Mouse (Mus musculus) hindbrain, embryonic 12.5 days (tissue): Measurements from ENCODE around the gene Six4. TPM values are rescaled to one million over a fixed set of nuclear protein-coding genes. Genes with fewer than 3 reads are reported as not detected.
"Not testable (repeated sequence)": the region's sequence is repeated elsewhere in the genome, so short reads cannot be mapped to it uniquely, and the experiment has no call there.

Source experiments
- ATAC-seq: fragments of 200-750 bp; cut with Nextera tagmentation; 2 replicates; pipeline ENCODE4 v1.8.0; 2017; ENCODE audit warnings: moderate TSS enrichment; ENCODE audit not compliant: low FRiP score
- H3K27ac ChIP-seq: fragments of 300-500 bp; sonication (generic); 2 replicates; pipeline ENCODE4 v1.5.1; 2016; ENCODE audit warnings: mild to moderate bottlenecking
- H3K27me3 ChIP-seq: fragments of 300-500 bp; sonication (generic); 2 replicates; pipeline ENCODE4 v1.6.1; 2016; ENCODE audit warnings: mild to moderate bottlenecking
- H3K36me3 ChIP-seq: fragments of 300-500 bp; sonication (generic); 2 replicates; pipeline ENCODE4 v1.6.1; 2016; ENCODE audit warnings: mild to moderate bottlenecking
- H3K4me1 ChIP-seq: fragments of 300-500 bp; sonication (generic); 2 replicates; pipeline ENCODE4 v1.6.1; 2016
- H3K4me2 ChIP-seq: fragments of 300-500 bp; sonication (generic); replicated peaks from 2 replicates; pipeline ENCODE4 v1.6.1; 2016; ENCODE audit warnings: mild to moderate bottlenecking
- H3K4me3 ChIP-seq: fragments of 300-500 bp; sonication (generic); 2 replicates; pipeline ENCODE4 v1.5.1; 2016; ENCODE audit warnings: mild to moderate bottlenecking
- H3K9ac ChIP-seq: fragments of 300-500 bp; sonication (generic); 2 replicates; pipeline ENCODE4 v1.6.1; 2016; ENCODE audit warnings: mild to moderate bottlenecking, moderate library complexity
- H3K9me3 ChIP-seq: fragments of 300-500 bp; sonication (generic); replicated peaks from 2 replicates; pipeline ENCODE4 v1.6.1; 2016; ENCODE audit warnings: mild to moderate bottlenecking
- WGBS: fragments of 180-500 bp; shearing (Covaris S2); methylation state at CpG from one replicate; pipeline ENCODE4 v1.1.7; 2016; 5-methylcytosine and 5-hydroxymethylcytosine counted together
- polyA plus RNA-seq: library from polyadenylated mRNA; unstranded; fragments of >200 nt; fragmentation: Nextera tagmentation; extraction: Ambion mirVana; gene quantifications from 2 replicates; pipeline ENCODE4 v1.2.1, GENCODE M21; 2016

Gene Six4
- polyA plus RNA-seq: 6.0 and 6.4 TPM in 2 replicates

DNA sequence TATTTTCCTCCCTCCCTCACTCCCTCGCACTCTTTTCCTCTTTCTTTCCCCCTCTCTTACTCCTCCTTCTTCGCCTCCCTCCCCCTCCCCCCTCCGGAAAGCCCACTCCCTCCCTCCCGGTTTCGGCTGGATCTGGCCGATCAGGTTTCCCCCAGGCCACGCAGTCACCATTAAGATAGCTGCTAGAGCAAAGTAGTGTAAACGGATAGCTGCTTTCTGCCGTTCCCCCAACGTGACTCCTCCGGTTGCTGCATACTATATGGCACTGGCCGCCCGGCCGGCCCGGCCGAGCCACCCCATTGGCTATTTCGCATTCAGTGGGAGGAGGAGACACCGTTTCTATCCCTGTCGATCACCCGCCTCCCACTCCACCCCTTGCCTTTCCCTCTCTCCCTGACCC is at the start of gene Six4:
TSS of gene Six4 (minus strand) at position 261 of the 400 bp plus-strand sequence.
- 1% methylated on average over 20 of the region's 20 CpGs for WGBS
- Histone ChIP-seq H3K4me2 (peak within 1 kb of the TSS; percentile 99), H3K4me1 (peaks cover 21% of the 10 kb centered on the region), H3K36me3 (0 out of 2 replicates have a peak, but pooled peaks cover 7% of the 10 kb centered on the region), H3K9me3 (no peaks in the 10 kb centered on the region), H3K27ac (peak within 1 kb of the TSS; percentile 87), H3K4me3 (peak within 1 kb of the TSS; percentile 75), H3K27me3 (peaks cover 19% of the 10 kb centered on the region), H3K9ac (peak within 1 kb of the TSS; percentile 77)
- ATAC-seq: peak; percentile 90

DNA sequence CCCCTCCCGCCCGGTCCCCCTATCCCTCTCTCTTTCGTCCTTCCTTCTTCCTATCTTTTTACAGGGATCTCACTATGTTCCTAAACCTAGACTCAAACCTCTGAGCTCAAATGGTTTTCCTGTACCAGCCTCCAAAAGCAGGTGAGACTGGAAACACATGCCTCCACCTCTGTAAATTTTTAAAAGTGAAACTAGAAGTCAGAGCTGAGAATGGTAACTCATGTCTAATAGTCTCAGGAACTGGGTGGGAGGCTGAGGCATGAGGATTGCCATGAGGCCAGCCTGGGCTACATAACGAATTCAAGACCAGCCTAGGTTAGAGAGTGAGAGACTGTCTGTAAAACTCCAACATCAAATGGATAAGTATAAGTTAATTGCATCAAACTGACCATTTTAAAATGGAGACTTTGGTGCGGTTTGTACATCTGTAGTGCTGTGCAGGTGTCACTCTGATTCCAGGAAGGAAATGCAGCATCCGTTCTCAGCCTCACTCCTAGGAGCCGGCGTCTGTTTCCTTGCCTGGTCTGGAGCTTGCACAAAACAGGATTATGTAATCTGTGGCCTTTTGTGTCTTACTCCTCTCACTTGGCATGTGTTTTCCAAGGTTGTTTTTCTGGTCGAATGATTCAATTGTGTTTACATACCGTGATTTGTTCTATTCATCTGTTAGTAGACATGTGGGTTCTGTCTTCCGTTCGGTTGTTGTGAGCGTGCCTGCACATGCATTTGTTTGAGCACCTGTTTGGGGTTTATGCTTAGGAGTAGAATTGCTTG is 49.3 kb upstream of the Six4 start:
- Histone ChIP-seq H3K4me3 (no peak overlapping the region), H3K9ac (no peak overlapping the region), H3K4me1 (no peaks in the 10 kb centered on the region), H3K9me3 (peaks cover 5% of the 10 kb centered on the region; the same call in 1 of the 2 replicates), H3K36me3 (no peaks in the 10 kb centered on the region), H3K4me2 (no peak overlapping the region), H3K27me3 (no peaks in the 10 kb centered on the region), H3K27ac (no peak overlapping the region)
- 74% methylated on average over 13 of the region's 13 CpGs for WGBS
- no peak for ATAC-seq

DNA sequence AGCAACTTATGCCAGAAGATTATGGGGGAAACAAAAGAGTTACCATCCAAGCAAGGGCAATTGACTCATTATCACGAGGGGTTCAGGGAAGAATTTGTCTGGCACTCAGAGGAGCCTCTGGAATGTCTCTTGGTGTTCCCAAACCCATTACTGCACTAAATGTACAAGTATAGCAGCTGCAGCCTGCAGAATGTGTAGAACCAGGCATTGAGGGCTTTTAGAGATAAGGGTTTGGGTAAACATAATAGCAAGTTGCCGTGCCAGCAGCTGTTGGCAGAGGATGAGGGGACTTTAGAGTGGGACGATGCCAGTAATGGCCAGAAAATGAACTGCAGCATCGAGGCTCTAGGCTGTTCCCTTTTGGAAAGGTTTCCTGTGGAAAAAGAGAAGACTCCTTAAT is 47.1 kb upstream of the Six4 start:
- no peaks in the 10 kb centered on the region for H3K4me1 ChIP-seq
- H3K9ac ChIP-seq: no peak overlapping the region
- 73% methylated on average over 4 of the region's 4 CpGs for WGBS
- H3K27me3 ChIP-seq: no peaks in the 10 kb centered on the region
- no peaks in the 10 kb centered on the region for H3K36me3 ChIP-seq
- ATAC-seq: no peak
- H3K4me3 ChIP-seq: no peak overlapping the region
- no peak overlapping the region for H3K27ac ChIP-seq
- H3K4me2 ChIP-seq: no peak overlapping the region
- H3K9me3 ChIP-seq: no peaks in the 10 kb centered on the region

DNA sequence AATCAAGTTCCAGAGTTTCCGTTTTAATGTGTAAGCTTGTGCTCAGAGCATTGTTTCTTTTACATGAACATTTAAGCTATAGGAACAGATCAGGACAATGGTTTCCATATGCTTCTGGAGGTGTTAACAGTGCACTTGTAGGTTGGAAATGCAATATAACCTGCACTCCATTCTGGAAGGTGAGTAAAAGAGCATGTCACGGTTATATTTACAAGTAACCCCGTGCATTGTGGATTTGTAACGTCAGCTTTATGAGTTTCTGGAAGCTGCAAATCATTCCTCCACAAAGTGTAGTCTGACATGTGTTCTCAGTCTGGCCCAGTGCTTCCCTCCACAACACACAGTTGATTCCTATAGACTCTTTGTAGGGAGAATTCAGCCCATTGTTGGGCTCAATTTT is 40.9 kb upstream of the Six4 start:
- no peak overlapping the region for H3K4me3 ChIP-seq
- H3K27ac ChIP-seq: no peak overlapping the region
- H3K4me2 ChIP-seq: no peak overlapping the region
- no peak overlapping the region for H3K9ac ChIP-seq
- no peaks in the 10 kb centered on the region for H3K4me1 ChIP-seq
- 96% methylated on average over 4 of the region's 4 CpGs for WGBS
- H3K9me3 ChIP-seq: no peaks in the 10 kb centered on the region
- H3K27me3 ChIP-seq: no peaks in the 10 kb centered on the region
- no peaks in the 10 kb centered on the region for H3K36me3 ChIP-seq
- no peak for ATAC-seq

DNA sequence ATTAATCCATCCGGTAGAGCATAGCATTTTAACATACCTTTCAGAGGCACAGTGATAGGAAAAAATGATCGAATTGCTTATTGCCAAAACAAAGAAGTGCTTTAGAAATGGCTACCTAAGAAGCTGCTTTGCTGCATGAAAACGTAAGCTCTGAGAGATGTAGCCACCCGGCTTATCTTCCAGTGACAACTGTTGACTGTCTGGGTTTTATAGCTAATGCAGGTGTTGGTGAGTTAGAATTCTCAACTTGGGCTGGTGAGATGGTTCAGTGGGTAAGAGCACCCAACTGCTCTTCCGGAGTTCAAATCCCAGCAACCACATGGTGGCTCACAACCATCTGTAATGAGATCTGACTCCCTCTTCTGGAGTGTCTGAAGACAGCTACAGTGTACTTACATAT is 37.8 kb upstream of the Six4 start:
- H3K36me3 ChIP-seq, H3K4me2 ChIP-seq, H3K27me3 ChIP-seq, H3K27ac ChIP-seq, H3K4me3 ChIP-seq, ATAC-seq, H3K9me3 ChIP-seq, H3K9ac ChIP-seq, H3K4me1 ChIP-seq: not testable (repeated sequence)
- WGBS: 88% methylated on average over 5 of the region's 5 CpGs

DNA sequence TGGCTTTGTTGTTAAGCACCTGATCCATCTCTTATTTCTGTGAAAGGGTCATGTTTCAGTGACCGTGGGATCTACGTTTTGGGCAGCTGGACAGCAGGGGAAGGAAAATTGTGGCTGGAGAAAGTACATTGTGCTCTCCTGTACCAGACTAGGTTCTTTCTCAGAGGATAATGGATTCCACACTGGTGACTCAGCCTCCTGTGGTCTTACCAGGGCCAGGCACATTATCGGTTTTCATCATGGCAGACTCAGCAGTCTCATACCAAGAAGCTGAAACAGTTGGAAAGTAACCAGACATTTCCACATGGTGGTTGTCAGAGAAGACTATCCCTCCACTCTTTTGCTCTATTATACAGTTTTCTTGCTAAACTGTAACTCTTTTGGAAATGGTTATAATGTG is 34.0 kb upstream of the Six4 start:
- ATAC-seq: no peak

DNA sequence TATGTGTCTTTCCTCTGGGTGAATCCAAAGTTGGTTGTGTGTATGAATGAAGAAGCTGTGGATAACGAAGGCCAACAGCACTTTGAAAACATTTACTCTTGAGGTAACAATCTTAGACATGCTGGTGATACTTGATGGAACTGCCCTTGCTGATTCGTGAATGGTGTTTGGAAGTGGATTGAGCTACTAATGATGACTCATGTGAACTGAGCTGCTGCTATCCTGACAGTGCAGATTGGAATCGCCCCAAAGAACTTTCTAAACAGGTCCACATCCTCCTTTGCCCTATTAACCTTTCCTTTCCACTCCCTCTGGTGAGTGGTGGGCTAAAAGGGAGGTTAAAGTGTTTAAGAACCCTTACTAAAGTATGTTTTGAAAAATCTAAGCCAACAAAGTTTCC is 27.5 kb upstream of the Six4 start:
- 93% methylated on average over 3 of the region's 3 CpGs for WGBS
- no peak for ATAC-seq
- no peak overlapping the region for H3K4me3 ChIP-seq

More for the DNA sequence above, 34.0 kb upstream of the Six4 start:
- 59% methylated on average over 3 of the region's 3 CpGs for WGBS
- H3K9ac ChIP-seq: no peak overlapping the region
- no peaks in the 10 kb centered on the region for H3K9me3 ChIP-seq
- H3K27me3 ChIP-seq: no peaks in the 10 kb centered on the region
- no peaks in the 10 kb centered on the region for H3K36me3 ChIP-seq
- no peaks in the 10 kb centered on the region for H3K4me1 ChIP-seq
- H3K4me2 ChIP-seq: no peak overlapping the region
- no peak overlapping the region for H3K27ac ChIP-seq
- H3K4me3 ChIP-seq: no peak overlapping the region

DNA sequence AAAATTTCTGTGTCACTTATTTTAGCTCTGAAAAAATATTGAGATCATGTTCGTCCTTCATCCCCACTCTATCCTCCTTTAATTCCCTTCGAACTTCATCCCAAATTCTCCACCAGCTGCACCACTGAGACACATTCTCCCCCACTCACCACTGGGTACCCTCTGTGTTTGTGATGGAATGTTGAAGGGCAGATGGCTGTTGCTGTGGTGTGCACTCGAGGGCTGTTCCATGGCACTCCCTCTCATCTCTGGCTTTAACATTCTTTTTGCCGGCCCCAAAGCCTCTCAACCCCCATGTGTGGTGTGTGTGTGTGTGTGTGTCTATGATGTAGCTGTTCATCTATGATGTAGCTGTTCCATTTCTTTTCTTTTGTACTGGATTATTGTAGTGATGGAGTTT is 12.0 kb upstream of the Six4 start:
- Histone ChIP-seq H3K4me2 (no peak overlapping the region), H3K9ac (no peak overlapping the region), H3K27ac (no peak overlapping the region), H3K9me3 (no peaks in the 10 kb centered on the region), H3K4me1 (peaks cover 6% of the 10 kb centered on the region; the same call in 1 of the 2 replicates), H3K27me3 (no peaks in the 10 kb centered on the region), H3K36me3 (no peaks in the 10 kb centered on the region), H3K4me3 (no peak overlapping the region)
- WGBS: 80% methylated on average over 4 of the region's 4 CpGs
- no peak for ATAC-seq

More for the DNA sequence above, 27.5 kb upstream of the Six4 start:
- Histone ChIP-seq H3K27me3 (no peaks in the 10 kb centered on the region), H3K9ac (no peak overlapping the region), H3K27ac (no peak overlapping the region), H3K4me1 (no peaks in the 10 kb centered on the region), H3K4me2 (no peak overlapping the region), H3K9me3 (no peaks in the 10 kb centered on the region), H3K36me3 (no peaks in the 10 kb centered on the region)

DNA sequence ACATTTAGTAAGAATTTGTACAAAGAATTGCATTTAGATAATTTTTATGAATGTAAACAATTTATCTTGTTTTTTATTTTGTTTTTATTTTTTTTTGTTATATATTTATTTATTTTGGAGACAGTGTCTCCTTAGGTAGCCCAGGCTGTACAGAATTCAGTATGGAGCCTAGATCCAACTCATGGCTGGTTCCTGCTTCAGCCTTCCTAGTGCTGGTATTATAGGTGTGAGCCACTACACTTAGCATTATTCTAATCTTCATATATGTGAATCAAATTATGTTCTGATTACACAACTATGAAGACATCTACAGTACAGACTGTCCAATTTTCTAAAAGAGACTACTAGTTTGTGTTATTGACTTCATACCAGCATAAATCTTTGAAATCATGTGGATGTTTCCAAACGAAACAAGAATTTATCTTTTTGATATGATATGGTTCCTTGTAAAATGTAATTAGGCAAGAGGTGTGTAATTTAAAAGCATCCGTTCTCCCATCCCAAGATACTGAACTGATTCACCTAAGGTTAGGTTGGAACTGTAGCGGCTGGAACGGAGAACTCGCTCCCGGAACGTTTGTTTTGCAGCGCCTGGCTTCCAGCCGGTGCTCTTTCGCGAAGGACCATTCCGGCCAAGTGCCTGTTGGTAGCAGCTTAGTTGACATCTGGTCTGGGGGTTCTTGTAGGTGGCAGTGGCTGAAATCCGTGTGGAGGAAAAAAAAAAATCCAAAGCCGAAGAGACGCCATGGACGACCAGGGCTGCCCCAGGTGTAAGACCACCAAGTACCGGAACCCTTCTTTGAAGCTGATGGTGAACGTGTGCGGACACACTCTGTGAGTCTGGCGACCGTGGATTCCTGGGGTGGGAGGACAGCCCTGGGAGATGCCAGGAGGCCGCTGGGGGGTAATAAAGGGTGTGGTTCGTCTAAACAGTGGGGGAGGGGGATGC is 10.1 kb upstream of the Six4 start, which contains the start of gene Mnat1:
TSS of gene Mnat1 (plus strand) at position 625 of the 949 bp plus-strand sequence.
- H3K27ac ChIP-seq: no peak within 1 kb of the TSS
- ATAC-seq: peak; percentile 80
- peak within 1 kb of the TSS; percentile 62 for H3K4me3 ChIP-seq
- peaks cover 6% of the 10 kb centered on the region; the same call in 1 of the 2 replicates for H3K4me1 ChIP-seq
- peak within 1 kb of the TSS; percentile 71 for H3K9ac ChIP-seq
- WGBS: 2% methylated on average over 23 of the region's 23 CpGs
- no peaks in the 10 kb centered on the region for H3K36me3 ChIP-seq
- H3K9me3 ChIP-seq: no peaks in the 10 kb centered on the region
- H3K4me2 ChIP-seq: peak within 1 kb of the TSS; percentile 57
- H3K27me3 ChIP-seq: no peaks in the 10 kb centered on the region

DNA sequence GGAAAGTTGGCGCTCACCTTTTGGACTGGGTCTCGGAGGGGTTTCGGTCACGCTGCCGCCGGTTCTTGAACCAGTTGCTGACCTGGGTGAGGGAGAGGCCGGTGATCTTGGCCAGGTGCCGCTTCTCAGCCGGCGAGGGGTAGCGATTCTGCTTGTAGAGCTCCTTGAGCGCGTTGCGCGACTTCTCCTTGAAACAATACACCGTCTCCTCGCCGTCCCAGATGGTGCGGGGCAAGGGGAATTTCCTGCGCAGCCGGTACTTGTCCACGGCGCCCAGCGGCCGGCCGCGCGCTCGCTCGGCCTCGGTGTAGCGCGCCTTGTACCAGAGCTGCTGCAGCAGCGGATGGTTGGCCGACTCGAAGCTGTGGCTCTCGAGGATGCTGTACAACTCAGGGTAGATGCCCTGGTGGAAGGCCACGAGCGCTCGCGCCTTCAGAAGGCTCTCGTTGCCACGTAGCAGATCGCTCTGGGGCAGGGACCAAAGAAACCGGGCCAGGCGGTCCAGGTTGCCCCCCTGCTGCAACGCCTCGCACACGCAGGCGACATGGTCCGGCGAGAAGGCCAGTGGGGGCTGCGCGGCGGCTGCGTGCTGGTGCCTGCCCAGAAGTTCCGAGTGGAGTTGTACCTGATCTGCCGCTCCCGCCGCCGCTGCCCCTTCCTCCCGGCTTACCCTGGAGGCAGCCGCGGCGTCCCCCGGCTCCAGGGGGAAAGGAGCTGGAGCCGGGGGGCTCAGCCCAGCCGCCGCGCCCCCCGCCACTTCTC is 749 bp downstream of the Six4 start:
- peak overlapping the region; percentile 75 for H3K4me3 ChIP-seq
- H3K9ac ChIP-seq: peak overlapping the region; percentile 77
- peak overlapping the region; percentile 99 for H3K4me2 ChIP-seq
- WGBS: under 1% methylated on average over 66 of the region's 71 CpGs
- H3K27ac ChIP-seq: peak overlapping the region; percentile 87
- H3K36me3 ChIP-seq: 0 out of 2 replicates have a peak, but pooled peaks cover 7% of the 10 kb centered on the region
- no peaks in the 10 kb centered on the region for H3K9me3 ChIP-seq
- peaks cover 19% of the 10 kb centered on the region for H3K27me3 ChIP-seq
- peaks cover 21% of the 10 kb centered on the region for H3K4me1 ChIP-seq
- peak; percentile 46 for ATAC-seq

DNA sequence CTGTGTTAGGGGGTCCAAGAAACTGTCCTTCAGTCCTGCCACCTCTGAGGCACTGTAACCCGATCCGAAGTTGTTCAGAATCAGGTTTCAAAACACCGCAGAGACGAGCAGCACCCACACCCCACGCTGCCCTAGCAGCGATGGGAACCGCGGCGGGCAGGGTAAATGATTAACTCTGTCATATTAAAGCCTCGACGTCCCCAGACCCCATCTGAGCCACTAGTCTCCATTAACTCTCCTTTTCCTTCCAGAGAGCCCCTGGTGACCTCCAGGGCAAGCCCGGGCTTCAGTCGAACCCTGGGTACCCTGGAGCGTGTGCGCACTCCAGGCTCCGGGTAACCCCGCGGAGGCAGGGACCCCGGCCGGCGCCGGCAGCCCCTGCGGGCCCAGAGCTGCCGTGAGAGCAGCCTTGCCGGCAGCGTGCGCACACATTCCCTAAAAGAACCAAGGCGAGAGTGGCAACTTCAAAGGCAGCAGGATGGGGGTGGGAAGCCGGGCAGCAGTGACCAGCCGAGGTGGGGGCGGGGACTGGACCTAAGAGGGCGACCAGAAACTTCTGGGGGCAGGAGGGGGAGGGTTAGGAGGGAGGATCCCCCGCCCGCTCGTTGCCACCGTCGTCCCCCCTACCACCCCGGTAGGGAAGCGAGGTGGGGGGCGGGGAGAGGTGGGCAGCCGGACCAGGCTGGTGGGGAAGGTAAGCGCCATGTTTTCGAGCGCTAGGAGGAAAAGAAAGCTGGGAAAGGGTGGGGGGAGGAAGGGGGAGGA is 1.5 kb downstream of the Six4 start:
- Histone ChIP-seq H3K4me3 (peak overlapping the region; percentile 75), H3K9me3 (no peaks in the 10 kb centered on the region), H3K27me3 (peaks cover 19% of the 10 kb centered on the region), H3K27ac (peak overlapping the region; percentile 87), H3K4me1 (peaks cover 21% of the 10 kb centered on the region), H3K4me2 (peak overlapping the region; percentile 99), H3K36me3 (0 out of 2 replicates have a peak, but pooled peaks cover 7% of the 10 kb centered on the region), H3K9ac (peak overlapping the region; percentile 77)
- ATAC-seq: peak; percentile 11; the same call in 1 of the 2 replicates
- under 1% methylated on average over 43 of the region's 44 CpGs for WGBS
